Mouse (Mus musculus): ENCODE measurements at regions not wholly inside any gene's neighbourhood (a gene's known extent, or its start where the extent isn't known, plus 50 kb on each side); places are given as distances from the start of the nearest gene placed in this dataset.

DNA sequence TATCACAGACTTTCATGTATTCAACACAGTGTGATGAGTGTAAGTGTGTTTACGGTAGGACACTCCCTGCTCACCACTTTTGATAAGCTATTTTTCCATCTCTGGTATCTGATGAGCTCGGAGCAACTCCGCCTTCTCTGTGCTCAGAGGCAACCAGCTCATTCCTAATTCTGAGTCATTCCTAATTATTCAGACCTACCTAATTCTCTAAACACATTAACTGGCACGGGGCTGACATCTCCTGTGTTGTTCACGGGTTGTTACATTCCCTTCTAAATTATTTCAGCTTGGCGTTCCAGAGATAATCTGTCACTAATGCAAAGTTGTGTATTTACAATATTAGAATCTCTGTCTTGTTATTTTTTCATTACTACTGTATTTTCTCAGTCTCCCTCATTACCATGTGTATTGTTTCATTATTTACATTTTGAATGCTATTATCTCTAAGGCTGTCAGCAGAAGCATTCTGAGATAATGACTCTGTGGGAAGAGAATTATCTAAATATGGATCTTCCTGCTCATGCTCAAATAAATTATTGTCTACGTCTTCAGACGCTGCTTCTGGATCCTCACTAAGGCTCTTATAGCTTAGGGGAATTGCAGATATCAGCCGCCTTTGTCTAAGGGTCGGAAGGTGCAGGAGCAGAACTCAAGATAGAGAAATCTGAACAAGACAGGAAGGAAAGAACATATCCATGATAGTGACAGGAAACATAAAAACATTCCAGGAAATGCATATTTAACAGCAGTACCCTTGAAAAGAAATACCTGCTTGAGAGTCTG, 209.2 kb upstream of the Tas2r134 start:
- Histone ChIP-seq H3K27me3 (ENCODE audit: control insufficient read depth, insufficient read depth, low read length) (no peaks in the 10 kb centered on the region), H3K9ac (ENCODE audit: low read length) (no peak overlapping the region), H3K36me3 (ENCODE audit: control insufficient read depth, insufficient read depth, low read length) (no peaks in the 10 kb centered on the region), H3K4me2 (ENCODE audit: low read length) (no peak overlapping the region), H3K4me3 (ENCODE audit: control insufficient read depth in 1 of 2, insufficient read depth in 1 of 2, low read depth in 1 of 2, low read length in 2 of 2) (no peak overlapping the region), H3K27ac (replicated peaks in 1 of 2; ENCODE audit: control insufficient read depth in 1 of 2, insufficient read depth in 1 of 2, low read depth in 2 of 2, low read length in 2 of 2) (no peak overlapping the region), H3K4me1 (ENCODE audit: control insufficient read depth in 2 of 2, insufficient read depth in 2 of 2, low read length in 2 of 2) (peaks cover 0 to 7% of the 10 kb centered on the region in 2 experiments; a peak in 3 of 4 replicates), H3K9me3 (ENCODE audit: control insufficient read depth, low read length) (no peaks in the 10 kb centered on the region)
- 58% methylated on average over 10 of the region's 10 CpGs for WGBS
- no peak for ATAC-seq (ENCODE audit: insufficient number of reproducible peaks, insufficient read depth, low FRiP score, low read depth)

GRCm38 (mm10) chr2:51388390-51388789, 238.9 kb upstream of the Tas2r134 start:
- Histone ChIP-seq H3K9ac (ENCODE audit: low read length) (no peak overlapping the region), H3K4me1 (ENCODE audit: control insufficient read depth in 2 of 2, insufficient read depth in 2 of 2, low read length in 2 of 2) (no peaks in the 10 kb centered on the region), H3K27me3 (ENCODE audit: control insufficient read depth, insufficient read depth, low read length) (no peaks in the 10 kb centered on the region), H3K27ac (replicated peaks in 1 of 2; ENCODE audit: control insufficient read depth in 1 of 2, insufficient read depth in 1 of 2, low read depth in 2 of 2, low read length in 2 of 2) (no peak overlapping the region), H3K9me3 (ENCODE audit: control insufficient read depth, low read length) (no peaks in the 10 kb centered on the region), H3K36me3 (ENCODE audit: control insufficient read depth, insufficient read depth, low read length) (no peaks in the 10 kb centered on the region), H3K4me2 (ENCODE audit: low read length) (no peak overlapping the region), H3K4me3 (ENCODE audit: control insufficient read depth in 1 of 2, insufficient read depth in 1 of 2, low read depth in 1 of 2, low read length in 2 of 2) (no peak overlapping the region)
- 89% methylated on average over 9 of the region's 9 CpGs for WGBS
- ATAC-seq (ENCODE audit: insufficient number of reproducible peaks, insufficient read depth, low FRiP score, low read depth) = no peak

DNA sequence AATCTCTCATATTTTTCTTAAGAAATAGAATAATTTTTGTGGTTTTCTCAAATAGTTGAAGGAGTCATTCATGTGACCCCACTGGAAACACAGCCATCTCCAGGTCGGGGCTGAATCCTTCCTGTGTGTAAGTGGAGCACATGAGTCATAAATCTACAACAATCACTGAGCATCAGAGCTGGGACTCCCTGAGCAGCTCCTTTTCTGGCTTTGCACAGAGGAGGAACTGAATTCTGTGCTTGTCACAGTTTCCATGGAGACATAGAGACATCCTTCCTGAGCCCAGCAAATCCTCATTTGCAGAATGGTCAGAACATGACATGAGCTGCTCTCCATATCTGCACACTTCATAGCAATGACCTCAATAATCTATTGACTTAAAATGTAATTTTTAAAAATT, 238.2 kb upstream of the Rnd3 start:
- Histone ChIP-seq H3K27me3 (ENCODE audit: control insufficient read depth, insufficient read depth, low read length) (no peaks in the 10 kb centered on the region), H3K9ac (ENCODE audit: low read length) (no peak overlapping the region), H3K4me2 (ENCODE audit: low read length) (no peak overlapping the region), H3K4me1 (ENCODE audit: control insufficient read depth in 2 of 2, insufficient read depth in 2 of 2, low read length in 2 of 2) (no peaks in the 10 kb centered on the region), H3K9me3 (ENCODE audit: control insufficient read depth, low read length) (no peaks in the 10 kb centered on the region), H3K4me3 (ENCODE audit: control insufficient read depth in 1 of 2, insufficient read depth in 1 of 2, low read depth in 1 of 2, low read length in 2 of 2) (no peak overlapping the region), H3K36me3 (ENCODE audit: control insufficient read depth, insufficient read depth, low read length) (no peaks in the 10 kb centered on the region), H3K27ac (replicated peaks in 1 of 2; ENCODE audit: control insufficient read depth in 1 of 2, insufficient read depth in 1 of 2, low read depth in 2 of 2, low read length in 2 of 2) (no peak overlapping the region)
- ATAC-seq (ENCODE audit: insufficient number of reproducible peaks, insufficient read depth, low FRiP score, low read depth) = no peak
- WGBS = 38% methylated on average over 1 of the region's 1 CpGs

- no peak overlapping the region for H3K9ac ChIP-seq (ENCODE audit: low read length)
- H3K27me3 ChIP-seq (ENCODE audit: control insufficient read depth, insufficient read depth, low read length) = no peaks in the 10 kb centered on the region
- H3K4me3 ChIP-seq (ENCODE audit: control insufficient read depth in 1 of 2, insufficient read depth in 1 of 2, low read depth in 1 of 2, low read length in 2 of 2) = no peak overlapping the region
- H3K36me3 ChIP-seq (ENCODE audit: control insufficient read depth, insufficient read depth, low read length) = no peaks in the 10 kb centered on the region
- ATAC-seq (ENCODE audit: insufficient number of reproducible peaks, insufficient read depth, low FRiP score, low read depth) = no peak
- H3K4me2 ChIP-seq (ENCODE audit: low read length) = no peak overlapping the region
- 82% methylated on average over 4 of the region's 4 CpGs for WGBS
- H3K9me3 ChIP-seq (ENCODE audit: control insufficient read depth, low read length) = no peaks in the 10 kb centered on the region
- no peaks in the 10 kb centered on the region for H3K4me1 ChIP-seq (ENCODE audit: control insufficient read depth in 2 of 2, insufficient read depth in 2 of 2, low read length in 2 of 2)
- H3K27ac ChIP-seq (replicated peaks in 1 of 2; ENCODE audit: control insufficient read depth in 1 of 2, insufficient read depth in 1 of 2, low read depth in 2 of 2, low read length in 2 of 2) = no peak overlapping the region
These were observed 227.7 kb upstream of the Rnd3 start for GRCm38 (mm10) chr2:51376597-51376996.

DNA sequence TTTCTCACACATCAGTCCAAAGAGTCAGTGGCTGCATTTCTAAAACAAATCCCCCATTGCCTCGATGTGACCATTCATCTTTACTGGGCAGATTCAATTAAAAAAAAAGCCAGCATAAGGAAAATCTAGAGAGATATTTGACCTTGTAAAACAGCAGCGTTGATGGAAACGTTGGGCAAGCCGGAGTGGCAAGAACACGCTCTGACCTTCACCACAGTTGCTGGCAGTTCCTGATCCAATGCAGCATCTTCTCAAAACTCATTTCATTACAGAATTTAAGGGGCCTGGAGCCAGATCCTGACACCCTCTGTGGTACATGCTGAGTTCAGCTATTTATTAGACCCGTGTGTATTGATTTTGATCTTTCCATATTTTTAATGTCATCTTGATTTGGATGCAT, 225.7 kb upstream of the Rnd3 start:
- no peaks in the 10 kb centered on the region for H3K36me3 ChIP-seq (ENCODE audit: control insufficient read depth, insufficient read depth, low read length)
- H3K27ac ChIP-seq (replicated peaks in 1 of 2; ENCODE audit: control insufficient read depth in 1 of 2, insufficient read depth in 1 of 2, low read depth in 2 of 2, low read length in 2 of 2) = no peak overlapping the region
- H3K4me3 ChIP-seq (ENCODE audit: control insufficient read depth in 1 of 2, insufficient read depth in 1 of 2, low read depth in 1 of 2, low read length in 2 of 2) = no peak overlapping the region
- 90% methylated on average over 6 of the region's 6 CpGs for WGBS
- H3K4me1 ChIP-seq (ENCODE audit: control insufficient read depth in 2 of 2, insufficient read depth in 2 of 2, low read length in 2 of 2) = no peaks in the 10 kb centered on the region
- H3K9me3 ChIP-seq (ENCODE audit: control insufficient read depth, low read length) = no peaks in the 10 kb centered on the region
- H3K4me2 ChIP-seq (ENCODE audit: low read length) = no peak overlapping the region
- no peak for ATAC-seq (ENCODE audit: insufficient number of reproducible peaks, insufficient read depth, low FRiP score, low read depth)
- no peak overlapping the region for H3K9ac ChIP-seq (ENCODE audit: low read length)
- H3K27me3 ChIP-seq (ENCODE audit: control insufficient read depth, insufficient read depth, low read length) = no peaks in the 10 kb centered on the region

DNA sequence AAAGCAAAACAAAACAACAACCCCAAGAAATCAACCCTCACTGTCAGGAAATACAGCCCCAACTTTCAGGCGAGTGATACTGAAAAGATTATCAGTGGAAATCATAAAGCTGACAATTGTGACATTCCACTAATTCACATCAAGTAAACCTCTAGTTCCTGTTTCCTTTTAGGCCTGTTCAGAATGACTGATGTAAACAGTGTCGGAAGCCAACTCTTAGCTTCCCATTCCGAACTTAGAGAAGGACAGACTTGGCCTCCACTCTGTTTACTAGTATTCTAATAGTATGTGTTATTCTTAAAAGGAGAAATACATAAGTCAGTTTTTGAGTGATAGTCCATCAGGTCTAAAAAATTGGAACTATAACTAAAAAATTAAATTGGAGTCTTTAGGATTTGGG, 223.9 kb upstream of the Rnd3 start:
- ATAC-seq (ENCODE audit: insufficient number of reproducible peaks, insufficient read depth, low FRiP score, low read depth) = no peak
- H3K36me3 ChIP-seq (ENCODE audit: control insufficient read depth, insufficient read depth, low read length) = no peaks in the 10 kb centered on the region
- WGBS = 65% methylated on average over 3 of the region's 3 CpGs

GRCm38 (mm10) chr2:51362825-51363616, 214.1 kb upstream of the Rnd3 start:
- H3K27ac ChIP-seq (replicated peaks in 1 of 2; ENCODE audit: control insufficient read depth in 1 of 2, insufficient read depth in 1 of 2, low read depth in 2 of 2, low read length in 2 of 2) = no peak overlapping the region
- no peak overlapping the region for H3K4me2 ChIP-seq (ENCODE audit: low read length)
- peaks cover 0 to 2% of the 10 kb centered on the region in 2 experiments; a peak in 1 of 4 replicates for H3K4me1 ChIP-seq (ENCODE audit: control insufficient read depth in 2 of 2, insufficient read depth in 2 of 2, low read length in 2 of 2)
- no peaks in the 10 kb centered on the region for H3K9me3 ChIP-seq (ENCODE audit: control insufficient read depth, low read length)
- H3K9ac ChIP-seq (ENCODE audit: low read length) = no peak overlapping the region
- no peaks in the 10 kb centered on the region for H3K36me3 ChIP-seq (ENCODE audit: control insufficient read depth, insufficient read depth, low read length)
- no peak overlapping the region for H3K4me3 ChIP-seq (ENCODE audit: control insufficient read depth in 1 of 2, insufficient read depth in 1 of 2, low read depth in 1 of 2, low read length in 2 of 2)
- no peak for ATAC-seq (ENCODE audit: insufficient number of reproducible peaks, insufficient read depth, low FRiP score, low read depth)
- 69% methylated on average over 9 of the region's 9 CpGs for WGBS
- no peaks in the 10 kb centered on the region for H3K27me3 ChIP-seq (ENCODE audit: control insufficient read depth, insufficient read depth, low read length)

More for the DNA sequence above, 223.9 kb upstream of the Rnd3 start:
- Histone ChIP-seq H3K9ac (ENCODE audit: low read length) (no peak overlapping the region), H3K4me2 (ENCODE audit: low read length) (no peak overlapping the region), H3K27ac (replicated peaks in 1 of 2; ENCODE audit: control insufficient read depth in 1 of 2, insufficient read depth in 1 of 2, low read depth in 2 of 2, low read length in 2 of 2) (no peak overlapping the region), H3K27me3 (ENCODE audit: control insufficient read depth, insufficient read depth, low read length) (no peaks in the 10 kb centered on the region), H3K9me3 (ENCODE audit: control insufficient read depth, low read length) (no peaks in the 10 kb centered on the region), H3K4me1 (ENCODE audit: control insufficient read depth in 2 of 2, insufficient read depth in 2 of 2, low read length in 2 of 2) (no peaks in the 10 kb centered on the region), H3K4me3 (ENCODE audit: control insufficient read depth in 1 of 2, insufficient read depth in 1 of 2, low read depth in 1 of 2, low read length in 2 of 2) (no peak overlapping the region)
